Mouse (Mus musculus): Measurements from ENCODE around the gene Rsad1. TPM values are rescaled to one million over a fixed set of nuclear protein-coding genes. Genes with fewer than 3 reads are reported as not detected.

The Rsad1 gene
- polyA plus RNA-seq, 1 experiment = 8.4 TPM

DNA sequence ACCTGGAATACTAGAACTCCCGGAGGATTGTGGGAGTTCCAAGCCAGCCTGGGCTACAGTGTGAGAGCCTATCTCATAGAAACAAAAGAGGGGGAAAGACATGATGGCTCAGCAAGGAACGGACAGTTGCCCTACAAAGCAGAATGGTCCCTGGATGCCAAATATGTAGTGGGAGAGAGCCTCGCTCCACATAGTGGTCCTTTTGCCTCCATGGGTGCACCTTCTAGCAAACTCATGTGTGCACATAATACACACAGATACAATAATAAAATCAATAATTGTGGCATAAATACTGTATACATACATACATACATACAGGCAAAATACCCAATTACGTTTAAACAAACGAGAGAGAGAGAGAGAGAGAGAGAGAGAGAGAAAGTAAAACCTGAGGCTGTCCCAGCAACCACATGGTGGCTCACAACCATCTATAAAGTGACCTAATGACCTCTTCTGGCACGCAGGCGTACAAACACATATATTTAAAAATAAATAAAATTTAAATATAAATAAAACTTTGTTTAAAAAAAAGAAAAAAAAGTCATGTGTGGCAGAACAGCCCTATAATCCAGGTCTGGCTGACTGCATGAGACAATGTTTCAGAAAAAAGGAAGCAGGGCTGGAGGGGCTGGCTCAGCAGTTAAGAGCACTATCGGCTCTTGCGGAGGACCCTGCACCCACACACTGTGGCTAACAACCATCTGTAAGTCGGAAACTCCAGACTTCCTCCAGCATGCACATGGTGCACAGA is 811 bp upstream of the Rsad1 start:
- 47% methylated on average over 10 of the region's 10 CpGs for WGBS
- Histone ChIP-seq H3K4me3 (ENCODE audit: low read depth, low read length) (no peak overlapping the region), H3K36me3 (ENCODE audit: control insufficient read depth, insufficient read depth, low read length) (no peaks in the 10 kb centered on the region), H3K27me3 (ENCODE audit: control insufficient read depth, insufficient read depth, low read length) (no peaks in the 10 kb centered on the region), H3K27ac (ENCODE audit: insufficient read depth, low read depth, low read length) (no peak overlapping the region), H3K4me1 (ENCODE audit: control insufficient read depth, insufficient read depth, insufficient read length, low read length) (peaks cover 20% of the 10 kb centered on the region)
- TF ChIP-seq CTCF (IDR thresholded peaks at IDR 0.05; ENCODE audit: extremely low read depth, insufficient read length, insufficient replicate concordance, low read depth, low read length) = no peak

DNA sequence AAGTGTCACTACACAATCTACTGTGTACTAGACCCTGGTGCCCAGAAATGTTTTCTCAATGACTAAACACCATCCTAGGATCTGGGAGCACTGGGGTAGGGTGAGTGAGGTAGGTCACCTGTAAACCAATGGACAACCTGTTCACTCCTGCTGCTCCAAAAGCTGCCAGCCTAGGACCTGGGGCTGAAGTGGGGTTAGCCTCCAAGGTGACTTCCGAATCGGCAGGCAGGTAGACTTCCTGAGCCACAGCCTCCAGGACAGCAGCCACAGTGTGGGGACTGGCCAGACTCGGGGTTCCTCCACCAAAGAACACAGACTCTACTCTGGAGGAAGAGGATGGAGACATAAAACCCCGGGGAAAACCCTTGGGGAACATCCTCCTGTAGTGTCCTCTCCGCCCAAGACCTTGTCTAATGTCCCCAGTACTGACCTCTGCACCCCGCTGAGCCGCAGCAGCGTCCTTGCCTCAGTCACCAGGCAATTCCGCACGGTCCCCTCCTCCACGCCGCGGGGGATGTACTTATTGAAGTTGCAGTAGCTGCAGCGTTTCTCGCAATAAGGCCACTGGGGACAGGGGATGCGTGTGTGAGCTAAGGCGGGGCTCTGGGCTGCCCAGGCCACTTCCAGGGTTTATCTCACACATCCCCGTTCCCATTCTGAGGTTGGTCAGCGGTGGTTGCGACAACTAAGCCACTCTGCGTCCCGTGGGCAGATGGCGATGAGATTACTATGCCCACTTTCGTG is 842 bp downstream of the Rsad1 start:
- Histone ChIP-seq H3K27ac (ENCODE audit: insufficient read depth, low read depth, low read length) (peak overlapping the region; percentile 90), H3K4me1 (ENCODE audit: control insufficient read depth, insufficient read depth, insufficient read length, low read length) (peaks cover 19% of the 10 kb centered on the region), H3K27me3 (ENCODE audit: control insufficient read depth, insufficient read depth, low read length) (no peaks in the 10 kb centered on the region), H3K36me3 (ENCODE audit: control insufficient read depth, insufficient read depth, low read length) (no peaks in the 10 kb centered on the region), H3K4me3 (ENCODE audit: low read depth, low read length) (peak overlapping the region; percentile 82)
- no peak; the same call in 1 of the 2 replicates for TF ChIP-seq POLR2A (IDR thresholded peaks at IDR 0.05; ENCODE audit: low read depth, low read length)
- TF ChIP-seq CTCF (IDR thresholded peaks at IDR 0.05; ENCODE audit: extremely low read depth, insufficient read length, insufficient replicate concordance, low read depth, low read length) = no peak
- 5% methylated on average over 24 of the region's 24 CpGs for WGBS

DNA sequence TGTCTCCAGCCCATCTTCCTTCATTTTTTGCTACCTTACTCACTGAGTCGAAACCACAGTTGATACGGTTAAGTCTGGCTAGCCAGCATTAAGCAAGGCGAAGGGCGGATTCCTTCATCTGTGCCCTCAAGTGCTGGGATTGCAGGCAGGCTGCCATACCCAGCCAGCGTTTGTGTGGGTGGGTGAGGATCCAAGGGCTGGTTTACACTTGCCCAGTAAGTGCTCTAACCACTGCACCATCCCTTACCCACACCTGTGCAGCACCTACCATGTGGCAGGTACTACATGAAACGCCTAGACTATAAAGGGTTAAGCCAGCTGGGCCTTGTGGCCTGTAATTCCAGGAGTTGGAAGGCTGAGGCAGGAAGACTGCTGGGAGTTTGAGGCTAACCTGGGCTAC is 1.8 kb downstream of the Rsad1 start:
- H3K36me3 ChIP-seq (ENCODE audit: control insufficient read depth, insufficient read depth, low read length) = 0 out of 2 replicates have a peak, but pooled peaks cover 2% of the 10 kb centered on the region
- H3K27me3 ChIP-seq (ENCODE audit: control insufficient read depth, insufficient read depth, low read length) = no peaks in the 10 kb centered on the region
- TF ChIP-seq POLR2A (IDR thresholded peaks at IDR 0.05; ENCODE audit: low read depth, low read length) (no peak), CTCF (IDR thresholded peaks at IDR 0.05; ENCODE audit: extremely low read depth, insufficient read length, insufficient replicate concordance, low read depth, low read length) (no peak)
- H3K4me1 ChIP-seq (ENCODE audit: control insufficient read depth, insufficient read depth, insufficient read length, low read length) = peaks cover 14% of the 10 kb centered on the region
- 89% methylated on average over 6 of the region's 6 CpGs for WGBS
- no peak overlapping the region for H3K27ac ChIP-seq (ENCODE audit: insufficient read depth, low read depth, low read length)
- H3K4me3 ChIP-seq (ENCODE audit: low read depth, low read length) = no peak overlapping the region

DNA sequence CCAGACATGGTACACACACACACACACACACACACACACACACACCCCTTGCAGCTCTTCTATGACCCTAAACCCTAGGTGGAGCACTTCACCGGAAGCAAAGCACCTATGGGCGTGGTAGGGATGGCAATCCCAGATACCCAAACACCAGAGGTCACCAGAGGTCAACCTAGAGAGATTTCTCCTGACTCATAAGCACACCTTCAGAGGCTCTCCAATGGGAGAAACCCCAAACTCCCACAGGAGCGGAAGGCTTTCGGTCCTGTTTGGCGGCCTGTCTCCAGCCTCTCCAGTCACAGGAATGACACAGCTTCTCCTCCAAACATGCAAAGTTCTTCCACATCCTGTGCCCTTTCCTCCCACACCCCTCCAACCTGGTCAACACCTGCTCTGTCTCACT is 2.7 kb downstream of the Rsad1 start:
- Histone ChIP-seq H3K4me1 (ENCODE audit: control insufficient read depth, insufficient read depth, insufficient read length, low read length) (peaks cover 14% of the 10 kb centered on the region), H3K4me3 (ENCODE audit: low read depth, low read length) (no peak overlapping the region), H3K36me3 (ENCODE audit: control insufficient read depth, insufficient read depth, low read length) (0 out of 2 replicates have a peak, but pooled peaks cover 2% of the 10 kb centered on the region), H3K27me3 (ENCODE audit: control insufficient read depth, insufficient read depth, low read length) (no peaks in the 10 kb centered on the region), H3K27ac (ENCODE audit: insufficient read depth, low read depth, low read length) (no peak overlapping the region)
- WGBS = 93% methylated on average over 5 of the region's 5 CpGs
- no peak for TF ChIP-seq POLR2A (IDR thresholded peaks at IDR 0.05; ENCODE audit: low read depth, low read length)
- no peak for TF ChIP-seq CTCF (IDR thresholded peaks at IDR 0.05; ENCODE audit: extremely low read depth, insufficient read length, insufficient replicate concordance, low read depth, low read length)

DNA sequence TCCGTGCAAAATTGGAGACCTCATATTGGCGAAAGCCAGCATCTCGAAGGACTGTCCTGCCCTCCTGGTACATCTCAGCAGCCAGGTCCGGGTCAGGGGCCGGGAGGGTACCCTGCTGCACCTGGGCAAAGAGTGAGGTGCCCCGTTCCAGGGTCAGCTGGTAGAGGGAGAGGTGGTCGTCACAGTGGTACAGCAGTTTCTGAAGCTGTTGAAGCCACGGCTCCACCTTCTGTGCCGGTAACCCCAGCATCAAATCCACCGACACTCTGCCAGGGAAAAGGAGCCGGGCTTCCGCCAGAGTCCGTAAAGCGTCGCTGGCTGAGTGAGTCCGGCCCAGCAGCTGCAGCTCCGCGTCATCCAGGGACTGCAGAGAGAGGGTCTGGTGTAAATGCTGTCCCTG is 4.6 kb downstream of the Rsad1 start:
- Histone ChIP-seq H3K4me1 (ENCODE audit: control insufficient read depth, insufficient read depth, insufficient read length, low read length) (peaks cover 11% of the 10 kb centered on the region), H3K36me3 (ENCODE audit: control insufficient read depth, insufficient read depth, low read length) (0 out of 2 replicates have a peak, but pooled peaks cover 2% of the 10 kb centered on the region), H3K27ac (ENCODE audit: insufficient read depth, low read depth, low read length) (no peak overlapping the region), H3K27me3 (ENCODE audit: control insufficient read depth, insufficient read depth, low read length) (no peaks in the 10 kb centered on the region), H3K4me3 (ENCODE audit: low read depth, low read length) (no peak overlapping the region; the same call in 1 of the 2 replicates)
- TF ChIP-seq POLR2A (IDR thresholded peaks at IDR 0.05; ENCODE audit: low read depth, low read length) (no peak), CTCF (IDR thresholded peaks at IDR 0.05; ENCODE audit: extremely low read depth, insufficient read length, insufficient replicate concordance, low read depth, low read length) (no peak)
- WGBS = 75% methylated on average over 18 of the region's 18 CpGs

DNA sequence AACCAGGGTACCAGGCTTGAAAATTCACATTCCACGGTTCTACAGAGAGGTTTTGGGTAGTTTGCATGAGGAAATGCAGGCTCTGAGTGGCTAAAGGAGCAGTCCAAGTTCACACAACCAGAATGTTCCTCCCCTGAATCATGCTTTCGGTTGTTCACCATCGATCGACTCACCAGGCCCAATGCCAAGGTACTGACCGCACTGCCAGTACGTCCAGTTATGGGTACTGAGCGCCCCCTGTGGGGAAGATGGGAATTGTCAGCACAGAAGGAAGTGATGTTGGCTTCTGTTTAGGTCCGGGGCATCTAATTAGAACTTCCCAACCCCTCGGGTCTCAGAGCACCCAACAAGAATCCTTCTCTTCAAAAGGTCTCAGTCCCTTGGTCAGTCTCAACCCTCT is 5.1 kb downstream of the Rsad1 start:
- Histone ChIP-seq H3K4me3 (ENCODE audit: low read depth, low read length) (no peak overlapping the region), H3K27ac (ENCODE audit: insufficient read depth, low read depth, low read length) (peak overlapping the region; percentile 60; the same call in 1 of the 2 replicates), H3K27me3 (ENCODE audit: control insufficient read depth, insufficient read depth, low read length) (no peaks in the 10 kb centered on the region), H3K36me3 (ENCODE audit: control insufficient read depth, insufficient read depth, low read length) (0 out of 2 replicates have a peak, but pooled peaks cover 2% of the 10 kb centered on the region), H3K4me1 (ENCODE audit: control insufficient read depth, insufficient read depth, insufficient read length, low read length) (peaks cover 12% of the 10 kb centered on the region)
- TF ChIP-seq CTCF (IDR thresholded peaks at IDR 0.05; ENCODE audit: extremely low read depth, insufficient read length, insufficient replicate concordance, low read depth, low read length) (peak; percentile 84; the same call in 1 of the 2 replicates), POLR2A (IDR thresholded peaks at IDR 0.05; ENCODE audit: low read depth, low read length) (no peak)
- WGBS = 4% methylated on average over 9 of the region's 9 CpGs

DNA sequence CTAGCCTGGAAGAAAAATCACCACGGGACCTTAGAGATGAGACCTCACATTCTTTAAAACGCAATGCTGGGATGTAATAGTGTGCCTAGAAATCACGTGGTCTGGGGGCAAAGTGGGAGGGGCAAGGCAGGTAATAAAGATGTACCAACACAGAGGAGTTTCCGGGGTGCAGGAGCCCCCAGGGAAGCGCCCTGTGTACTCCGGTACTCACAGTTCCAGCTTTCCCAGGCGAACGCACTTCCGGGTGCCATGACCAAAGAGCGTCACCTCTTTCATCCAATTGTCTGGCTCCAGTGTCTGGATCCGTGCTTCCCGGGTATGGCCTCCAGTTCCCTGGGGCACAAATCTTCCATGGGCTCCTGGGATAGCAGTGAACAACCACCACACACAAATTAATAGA is 5.7 kb downstream of the Rsad1 start:
- WGBS = 84% methylated on average over 12 of the region's 12 CpGs

More for the DNA sequence above, 5.7 kb downstream of the Rsad1 start:
- no peak overlapping the region for H3K4me3 ChIP-seq (ENCODE audit: low read depth, low read length)
- H3K36me3 ChIP-seq (ENCODE audit: control insufficient read depth, insufficient read depth, low read length) = 0 out of 2 replicates have a peak, but pooled peaks cover 2% of the 10 kb centered on the region
- peak overlapping the region; percentile 60; the same call in 1 of the 2 replicates for H3K27ac ChIP-seq (ENCODE audit: insufficient read depth, low read depth, low read length)
- no peaks in the 10 kb centered on the region for H3K27me3 ChIP-seq (ENCODE audit: control insufficient read depth, insufficient read depth, low read length)
- TF ChIP-seq CTCF (IDR thresholded peaks at IDR 0.05; ENCODE audit: extremely low read depth, insufficient read length, insufficient replicate concordance, low read depth, low read length) (no peak), POLR2A (IDR thresholded peaks at IDR 0.05; ENCODE audit: low read depth, low read length) (no peak)
- peaks cover 13% of the 10 kb centered on the region for H3K4me1 ChIP-seq (ENCODE audit: control insufficient read depth, insufficient read depth, insufficient read length, low read length)

All from small intestine, adult 2 months (tissue).